Mouse (Mus musculus) neutrophil, adult 59 days (primary cell): Measurements from ENCODE around the gene Ipo5. TPM values are rescaled to one million over a fixed set of nuclear protein-coding genes. Genes with fewer than 3 reads are reported as not detected.

ENCODE experiments used
- total RNA-seq, 2 experiments: library from RNA; stranded (reverse); gene quantifications; 1 replicate in 1 of 2; 2 replicates in 1 of 2; pipeline ENCODE4 v1.2.4; 2023

The Ipo5 gene
- 10 to 100 TPM; 41.3 to 47.4 TPM for total RNA-seq

GRCm38 (mm10) chr14:120910733-120911324, at the start of gene Ipo5:
TSS of gene Ipo5 (plus strand) at chr14:120911224.

Other genes starting within 250 kb of the Ipo5 start
- 1 to 10 TPM; 7.9 to 9.3 TPM for gene Farp1, start 124.0 kb downstream of the Ipo5 start, total RNA-seq